Mouse (Mus musculus): Measurements from ENCODE around the gene Klhl30. TPM values are rescaled to one million over a fixed set of nuclear protein-coding genes. Genes with fewer than 3 reads are reported as not detected.

Klhl30 gene
- total RNA-seq, 2 experiments from 2014 or later: 43.9 to 47.6 TPM

Other genes starting within 250 kb of the Klhl30 start
- gene Rbm44, start 205.9 kb upstream of the Klhl30 start, total RNA-seq (2021): under 1 TPM; 0.10 to 0.12 TPM
- 10 to 100 TPM; 10.5 to 13.6 TPM for gene Ramp1, start 171.2 kb upstream of the Klhl30 start, total RNA-seq (2021)
- gene Ube2f, start 100.7 kb upstream of the Klhl30 start, total RNA-seq (2021): 10 to 100 TPM; 50.2 to 56.7 TPM
- gene Scly, start 52.7 kb upstream of the Klhl30 start, total RNA-seq (2021): 10 to 100 TPM; 11.4 to 15.6 TPM
- gene Espnl, start 28.9 kb upstream of the Klhl30 start, total RNA-seq (2021): not detected
- gene Erfe, start 15.4 kb downstream of the Klhl30 start, total RNA-seq (2021): under 1 TPM; 0.15 to 0.41 TPM
- 10 to 100 TPM; 45.4 to 46.7 TPM for gene Ilkap, start 47.8 kb downstream of the Klhl30 start, total RNA-seq (2021)
- 10 to 100 TPM; 16.8 to 20.1 TPM for gene Hes6, start 63.0 kb downstream of the Klhl30 start, total RNA-seq (2021)
- gene Per2, start 108.3 kb downstream of the Klhl30 start, total RNA-seq (2021): 10 to 100 TPM; 12.3 to 18.9 TPM
- 1 to 10 TPM; 4.6 to 5.9 TPM for gene Traf3ip1, start 143.6 kb downstream of the Klhl30 start, total RNA-seq (2021)
- 10 to 100 TPM; 19.8 to 20.3 TPM for gene Asb1, start 189.5 kb downstream of the Klhl30 start, total RNA-seq (2021)

All from heart, postnatal 14 days (tissue).